Mouse (Mus musculus) A20 (cell line): ENCODE measurements at regions not wholly inside any gene's neighbourhood (a gene's known extent, or its start where the extent isn't known, plus 50 kb on each side); places are given as distances from the start of the nearest gene placed in this dataset.

Experiments
- DNase-seq: peaks from one replicate; pipeline ENCODE4 v3.0.0-alpha.2; 2011; ENCODE audit warnings: low read depth, low spot score

- DNase-seq: no peak
Observed at GRCm38 (mm10) chr19:56102454-56103080, 184.4 kb upstream of the Habp2 start.

GRCm38 (mm10) chr19:56105073-56105451, 181.9 kb upstream of the Habp2 start:
- no peak for DNase-seq

- DNase-seq: no peak
Observed at GRCm38 (mm10) chr19:56105452-56106091, 181.4 kb upstream of the Habp2 start.

DNA sequence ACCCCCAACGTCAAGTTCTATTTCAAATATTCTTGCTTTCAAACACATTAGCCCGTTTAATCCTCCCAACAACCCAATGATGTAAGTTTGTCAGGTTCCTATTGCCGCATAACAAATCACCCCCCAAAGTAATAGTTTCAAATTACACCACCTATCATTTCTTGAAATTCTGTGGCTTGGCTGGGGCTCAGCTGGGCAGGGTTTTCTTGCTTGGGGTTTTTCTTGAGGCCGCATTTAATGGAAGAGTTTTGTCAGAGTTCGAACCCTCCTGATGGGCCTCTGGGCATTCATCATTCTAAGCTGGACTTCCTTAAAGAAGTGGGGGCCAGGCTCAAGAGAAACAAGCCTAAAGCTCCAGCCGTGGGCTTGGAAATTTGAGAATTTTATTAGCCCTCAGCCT, 178.1 kb upstream of the Habp2 start:
- DNase-seq: no peak

- no peak for DNase-seq
Observed at GRCm38 (mm10) chr19:56115552-56116284, 171.2 kb upstream of the Habp2 start.

- DNase-seq: no peak
Observed at GRCm38 (mm10) chr19:56116285-56116680, 170.7 kb upstream of the Habp2 start.

DNA sequence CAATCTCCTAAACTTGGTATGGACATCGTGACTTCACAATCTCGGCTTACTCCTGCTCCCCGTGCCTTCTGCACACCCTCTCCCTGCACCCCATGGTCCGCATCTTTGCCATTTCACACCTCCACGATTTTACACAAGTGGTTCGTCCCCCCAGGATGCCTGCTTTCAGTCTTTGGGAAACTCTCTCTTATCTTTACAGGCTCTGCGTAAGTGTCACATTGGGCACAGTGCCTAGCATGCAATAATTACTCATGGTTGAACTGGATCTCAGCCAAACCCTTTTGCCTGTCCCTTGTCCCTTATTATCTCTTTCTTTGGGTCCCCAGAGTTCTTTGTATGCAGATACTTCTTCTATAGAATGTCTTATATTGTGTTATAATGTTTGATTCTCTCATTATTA, 166.2 kb upstream of the Habp2 start:
- no peak for DNase-seq

DNA sequence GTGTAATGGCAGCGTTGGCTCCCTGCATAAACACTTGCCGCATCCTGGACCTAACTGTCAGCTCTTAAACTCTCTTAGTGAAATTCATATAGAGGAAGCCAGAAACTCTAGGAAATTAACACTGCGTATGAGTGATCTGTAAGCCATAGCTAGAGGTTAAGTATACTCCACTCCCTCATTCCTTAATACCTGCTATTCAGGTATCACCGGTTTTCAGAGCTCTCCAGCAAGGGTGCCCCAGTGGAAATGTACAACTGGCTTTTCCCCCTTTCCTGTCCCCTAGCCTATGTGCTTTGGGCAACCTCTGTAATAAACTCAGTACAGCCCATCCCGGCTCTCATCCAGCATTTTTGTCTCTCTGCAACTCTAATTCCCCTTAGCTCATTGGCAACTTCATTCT, 164.8 kb upstream of the Habp2 start:
- no peak for DNase-seq

- DNase-seq: no peak
Observed at GRCm38 (mm10) chr19:56131556-56131955, 155.4 kb upstream of the Habp2 start.

- DNase-seq: no peak
Observed at GRCm38 (mm10) chr19:56132911-56133562, 153.9 kb upstream of the Habp2 start.

DNA sequence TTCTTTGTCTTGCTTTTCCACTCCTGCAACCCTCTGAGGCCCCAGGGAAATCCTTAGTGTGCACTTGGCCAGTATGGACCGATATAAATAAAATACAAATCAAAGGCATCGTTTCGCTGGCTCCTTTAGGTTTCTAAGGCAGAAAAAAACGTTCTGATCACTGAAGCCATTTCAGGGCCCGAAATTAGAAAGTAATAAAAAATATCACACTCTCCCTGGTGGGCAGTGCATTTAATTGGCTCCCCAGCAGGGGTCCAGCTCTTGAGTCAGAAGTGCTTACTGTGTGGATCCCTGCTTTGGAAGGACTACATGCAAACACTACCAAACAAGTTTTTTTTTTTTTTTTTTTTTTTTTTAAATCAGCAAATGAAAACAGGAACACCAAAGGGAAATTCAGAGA, 153.4 kb upstream of the Habp2 start:
- DNase-seq: no peak

DNA sequence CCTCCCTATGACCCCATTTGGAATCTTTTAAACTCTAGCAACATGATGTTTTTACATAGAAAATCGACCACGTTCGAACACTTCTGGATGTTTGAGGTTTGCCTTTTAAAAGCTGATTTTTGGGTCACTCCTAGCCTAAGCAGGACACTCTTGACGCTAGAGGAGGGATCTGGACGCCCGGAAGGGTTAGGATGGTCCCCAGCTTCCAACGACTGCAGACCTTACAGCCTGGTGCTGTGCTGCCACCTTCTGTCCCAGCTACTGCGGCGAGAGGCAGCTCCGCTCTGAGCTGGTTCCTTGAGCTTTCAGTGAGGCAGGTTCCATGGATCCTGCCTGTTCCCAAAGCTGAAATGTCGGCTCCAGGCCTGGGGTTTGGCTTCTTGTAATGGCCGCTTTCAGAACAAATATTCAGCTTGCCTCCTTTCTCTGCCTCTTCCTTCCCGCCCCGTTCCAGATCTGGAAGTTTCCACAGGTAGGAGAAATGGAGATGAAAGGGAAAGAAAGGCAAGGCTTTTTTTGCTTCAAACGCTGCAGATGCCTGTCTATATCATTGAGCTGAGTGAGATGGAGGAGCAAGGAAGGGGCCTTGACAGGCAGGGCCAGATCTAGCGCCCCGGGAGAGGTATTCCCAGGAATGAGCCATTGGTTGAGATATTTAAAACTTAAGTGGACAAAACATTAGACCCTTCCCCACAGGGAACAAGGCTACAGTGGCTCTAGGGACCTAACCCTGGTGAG, 152.7 kb upstream of the Habp2 start:
- DNase-seq: peak; percentile 7

DNA sequence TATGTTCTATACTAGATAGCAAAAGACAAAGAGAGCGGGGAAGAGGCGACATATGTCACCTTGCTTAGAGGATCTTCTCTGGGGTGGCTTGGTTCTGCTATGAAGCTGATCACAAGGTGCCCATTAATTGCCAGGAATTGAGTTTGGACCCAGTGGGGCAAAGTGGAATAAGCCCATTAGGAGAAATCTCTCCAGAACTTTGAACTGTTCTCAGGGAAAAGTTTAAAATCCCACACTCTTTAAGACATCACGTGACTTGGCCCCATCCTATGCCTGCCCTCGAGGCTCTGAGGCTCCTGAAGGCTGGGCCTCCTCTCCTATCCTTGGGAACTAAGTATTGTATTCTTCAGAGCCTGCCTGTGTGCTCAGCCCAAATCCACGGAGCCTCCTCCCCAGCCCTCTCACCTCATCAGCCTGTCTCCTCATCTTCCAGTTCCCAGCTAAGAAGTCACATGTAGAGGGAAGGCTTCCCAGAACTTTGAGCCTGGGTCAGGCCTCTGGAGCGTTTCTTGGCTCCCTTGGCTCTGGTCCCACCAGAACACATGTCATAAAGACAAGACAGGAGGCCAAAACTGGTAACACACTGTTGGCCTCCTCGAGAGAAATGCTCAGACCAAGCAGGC, 151.5 kb upstream of the Habp2 start:
- DNase-seq: no peak

- no peak for DNase-seq
Observed at GRCm38 (mm10) chr19:56140540-56140939, 146.4 kb upstream of the Habp2 start.

DNA sequence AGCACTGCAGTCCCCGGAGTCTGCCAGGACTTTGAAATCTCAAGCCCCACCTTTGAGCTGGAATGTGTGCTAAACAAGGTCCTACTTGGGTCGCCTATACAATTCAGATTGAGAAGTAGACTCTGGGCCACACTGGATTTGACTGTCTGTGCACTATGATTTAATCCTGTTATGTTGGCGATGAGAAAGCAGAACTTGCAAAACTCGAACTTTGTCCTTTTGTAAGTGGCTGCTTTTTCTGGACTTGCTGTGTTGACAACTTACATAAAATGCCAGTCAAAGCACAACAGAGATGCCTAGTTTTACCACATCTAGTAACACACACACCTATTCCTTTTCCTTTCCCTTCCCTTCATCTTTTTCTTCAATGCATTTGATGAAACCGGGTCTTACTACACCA, 142.7 kb upstream of the Habp2 start:
- DNase-seq: no peak

- DNase-seq: no peak
Observed at GRCm38 (mm10) chr19:56157120-56157519, 129.8 kb upstream of the Habp2 start.

DNA sequence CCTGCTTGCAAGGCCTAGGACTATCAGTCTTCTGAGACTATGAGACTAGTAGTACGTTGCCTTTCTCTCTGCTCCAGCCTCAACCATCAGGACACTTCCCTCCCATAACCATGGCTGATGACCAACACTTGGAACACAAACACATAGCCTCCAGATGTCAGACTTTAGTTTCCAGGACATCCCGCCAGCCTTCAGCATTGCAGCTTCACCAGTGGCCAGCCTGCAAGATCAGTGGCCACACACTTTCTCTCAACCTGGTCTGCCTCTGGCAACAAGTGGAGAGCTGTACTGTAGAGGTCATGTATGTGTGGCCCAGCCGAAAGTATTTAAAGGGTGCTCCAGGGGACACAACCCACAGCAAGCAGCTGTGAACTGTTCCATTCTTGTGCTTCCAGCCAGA, 124.8 kb upstream of the Habp2 start:
- DNase-seq: no peak

DNA sequence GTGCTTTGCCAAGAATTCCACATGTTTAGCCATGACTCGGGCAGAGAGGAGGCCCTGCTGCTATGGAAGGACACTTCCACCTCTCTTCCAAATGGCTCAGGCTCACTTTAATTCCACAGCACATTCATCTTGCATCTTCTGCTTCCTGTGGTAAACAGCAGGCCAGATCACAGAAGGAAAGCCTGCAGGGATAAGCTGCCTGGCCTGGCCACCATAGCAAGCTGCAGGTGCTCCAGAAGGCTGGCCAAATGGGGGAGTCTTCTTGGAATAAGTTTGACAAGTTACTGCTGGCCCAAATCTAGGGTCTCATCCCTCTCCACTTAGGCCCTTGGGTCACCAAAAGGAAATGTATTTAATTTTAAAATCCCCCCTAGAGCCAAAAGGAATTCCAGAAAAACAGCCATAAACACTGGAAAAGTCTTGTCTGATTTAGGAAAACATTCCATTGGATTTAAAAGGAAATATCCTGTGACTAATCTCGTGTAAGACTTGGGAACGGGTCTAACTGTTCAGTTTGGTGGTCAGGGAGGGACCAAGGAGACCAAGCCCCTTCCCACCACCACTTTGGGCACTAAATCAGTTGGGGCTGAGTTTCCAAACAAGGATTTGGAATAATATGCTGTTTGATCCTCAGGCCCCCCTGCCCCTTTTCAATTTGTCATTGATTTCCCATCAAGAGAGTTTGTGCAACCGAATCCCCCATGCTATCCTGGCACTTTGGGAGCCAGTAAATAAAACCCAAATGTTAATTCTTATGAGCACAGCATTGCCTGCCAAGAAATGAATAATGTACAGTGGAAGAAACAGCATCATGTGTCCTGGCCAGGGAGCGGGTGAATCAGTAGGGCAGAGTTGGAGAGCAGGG, 117.6 kb upstream of the Habp2 start:
- DNase-seq: no peak

DNA sequence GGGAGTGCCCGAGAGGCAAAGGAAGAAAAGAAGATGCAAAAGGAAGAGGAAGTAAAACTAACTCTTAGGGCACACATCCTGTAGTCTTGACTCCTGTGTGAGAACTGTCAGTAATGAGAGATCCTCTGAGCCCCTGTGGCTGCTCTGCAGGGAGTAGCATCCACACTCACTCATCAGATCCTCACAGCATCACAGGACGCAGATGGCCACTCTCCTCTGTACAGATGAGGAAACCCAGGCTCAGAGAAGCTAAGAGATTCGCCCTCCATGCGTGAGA, 117.0 kb upstream of the Habp2 start:
- DNase-seq: peak; percentile 45

DNA sequence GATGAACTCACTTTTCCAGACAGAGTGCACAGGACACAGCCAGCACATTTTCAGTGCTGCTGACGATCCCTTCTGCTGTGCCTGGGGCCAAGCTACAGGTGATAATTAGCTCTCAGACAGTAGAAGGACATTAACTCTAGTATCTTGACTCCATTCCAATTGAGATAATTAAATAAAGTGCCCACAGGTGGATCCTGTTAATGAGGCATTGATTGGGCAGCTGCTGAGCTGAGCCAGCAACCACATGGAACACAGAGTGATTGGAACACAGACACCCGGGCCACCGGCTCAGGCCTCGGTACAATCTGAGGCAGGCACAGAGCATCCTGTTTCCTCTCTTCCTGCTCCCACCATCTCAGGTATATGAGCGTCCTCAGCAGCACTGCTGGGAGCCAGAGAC, 114.5 kb upstream of the Habp2 start:
- DNase-seq: no peak

DNA sequence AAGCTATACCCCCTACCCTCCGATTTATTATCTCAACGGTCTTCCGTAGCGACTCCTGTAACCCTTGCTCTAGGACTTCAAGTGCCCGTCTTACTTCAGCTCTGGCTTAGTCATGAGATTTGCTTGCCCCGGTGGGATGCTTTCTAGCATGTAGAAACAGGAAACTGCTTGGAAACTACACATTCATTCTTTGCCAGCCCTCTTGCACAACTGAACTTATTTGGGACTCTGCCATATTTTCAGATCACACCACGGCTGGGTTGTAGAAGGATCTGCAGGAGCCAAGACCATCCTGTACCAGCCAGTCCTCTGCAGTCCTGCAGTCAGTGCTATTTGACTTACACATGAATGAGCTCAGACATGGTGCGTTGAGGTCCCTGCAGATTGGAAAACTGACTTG, 110.9 kb upstream of the Habp2 start:
- DNase-seq: no peak
